In genomic region chr10:128498590-128498989, GRCm38 (mm10) we compare ENCODE assay signal across 8 mouse cellular contexts. TPM values are rescaled to one million over a fixed set of nuclear protein-coding genes. Genes with fewer than 3 reads are reported as not detected.
A peak's percentile ranks its signal among the peaks of the same experiment; 100 is the strongest.
DNase-seq lines count a peak whose midpoint lies in the region; ATAC-seq and TF ChIP-seq lines count a peak whose summit lies in the region.

TSS of gene Myl6b (minus strand) at chr10:128498685.

- peak; percentile 93 to 94 for DNase-seq in B cell, adult 2 months
- DNase-seq in brain, adult 2 months (ENCODE audit: low read depth, low spot score) = peak; percentile 99
- peak; percentile 97 for DNase-seq in liver, adult 2 months (ENCODE audit: extremely low read depth, low read depth, low spot score)
- peak; percentile 98 for DNase-seq in splenic B cell, adult 2 months (ENCODE audit: low read depth, low spot score)

- H3K9me3 ChIP-seq in heart, embryonic 11.5 days (replicated peaks; ENCODE audit: control insufficient read depth, low read length) = no peaks in the 10 kb centered on the region
- no peaks in the 10 kb centered on the region for H3K9me3 ChIP-seq in kidney, embryonic 16.5 days (ENCODE audit: low read length)

- H3K27ac ChIP-seq in heart, embryonic 11.5 days (ENCODE audit: low read depth, low read length) = peak within 1 kb of the TSS; percentile 88
- peak within 1 kb of the TSS; percentile 95 for H3K27ac ChIP-seq in kidney, embryonic 16.5 days (ENCODE audit: low read length)
- peak within 1 kb of the TSS; percentile 96 for H3K27ac ChIP-seq in liver, adult 2 months (replicated peaks; ENCODE audit: insufficient read depth, low read depth, low read length)

- no peak for TF ChIP-seq CTCF in liver, adult 2 months (IDR thresholded peaks at IDR 0.05; ENCODE audit: low read depth, low read length)

- H3K36me3 ChIP-seq in heart, embryonic 11.5 days (ENCODE audit: control insufficient read depth, insufficient read depth, low read length) = no peaks in the 10 kb centered on the region
- H3K36me3 ChIP-seq in kidney, embryonic 16.5 days (ENCODE audit: insufficient read depth, low read length) = no peaks in the 10 kb centered on the region
- no peaks in the 10 kb centered on the region for H3K36me3 ChIP-seq in liver, adult 2 months (ENCODE audit: control insufficient read depth, insufficient read depth, low read length)
- H3K36me3 ChIP-seq in myocyte (ENCODE audit: control insufficient read depth, insufficient read depth) = no peaks in the 10 kb centered on the region
- no peaks in the 10 kb centered on the region for H3K36me3 ChIP-seq in splenic B cell, adult 2 months (ENCODE audit: control insufficient read depth, insufficient read depth, low read length, poor library complexity, severe bottlenecking)

- H3K4me3 ChIP-seq in heart, embryonic 11.5 days (ENCODE audit: low read depth, low read length) = peak within 1 kb of the TSS; percentile 51
- peak within 1 kb of the TSS; percentile 70 for H3K4me3 ChIP-seq in kidney, embryonic 16.5 days (ENCODE audit: low read length)
- peak within 1 kb of the TSS; percentile 72 for H3K4me3 ChIP-seq in liver, adult 2 months (ENCODE audit: insufficient read depth, low read depth, low read length)
- H3K4me3 ChIP-seq in myocyte = peak within 1 kb of the TSS; percentile 98

- TF ChIP-seq POLR2A in liver, adult 2 months (IDR thresholded peaks at IDR 0.05; ENCODE audit: extremely low read depth, insufficient read depth, low read length) = no peak
- TF ChIP-seq POLR2A in myocyte (IDR thresholded peaks at IDR 0.05; ENCODE audit: insufficient read length, low read depth) = peak; percentile 25

- peaks cover 24% of the 10 kb centered on the region for H3K4me1 ChIP-seq in heart, embryonic 11.5 days (ENCODE audit: control insufficient read depth, insufficient read depth, low read length)
- H3K4me1 ChIP-seq in kidney, embryonic 16.5 days (ENCODE audit: insufficient read depth, low read length) = peaks cover 23% of the 10 kb centered on the region
- peaks cover 22% of the 10 kb centered on the region for H3K4me1 ChIP-seq in liver, adult 2 months (ENCODE audit: control insufficient read depth, insufficient read depth, low read length)

- WGBS in heart, embryonic 11.5 days (ENCODE audit: insufficient replicate concordance) = 0% methylated on average over 27 of the region's 27 CpGs
- WGBS in kidney, embryonic 16.5 days = under 1% methylated on average over 27 of the region's 27 CpGs
- 3% methylated on average over 27 of the region's 27 CpGs for WGBS in liver, adult 2 months

- no peaks in the 10 kb centered on the region for H3K27me3 ChIP-seq in heart, embryonic 11.5 days (ENCODE audit: control insufficient read depth, insufficient read depth, low read length)
- H3K27me3 ChIP-seq in kidney, embryonic 16.5 days (ENCODE audit: insufficient read depth, low read length) = no peaks in the 10 kb centered on the region
- H3K27me3 ChIP-seq in liver, adult 2 months (ENCODE audit: control insufficient read depth, insufficient read depth, low read length) = no peaks in the 10 kb centered on the region
- no peaks in the 10 kb centered on the region for H3K27me3 ChIP-seq in myocyte (ENCODE audit: control insufficient read depth, insufficient read depth, insufficient read length)
- H3K27me3 ChIP-seq in splenic B cell, adult 2 months (ENCODE audit: control insufficient read depth, insufficient read depth, low read length, poor library complexity, severe bottlenecking) = no peaks in the 10 kb centered on the region

- ATAC-seq in erythroblast, adult 5-6 weeks (replicated peaks; ENCODE audit: low FRiP score, poor library complexity, severe bottlenecking) = peak; percentile 81
- peak; percentile 90 for ATAC-seq in heart, embryonic 11.5 days (replicated peaks; ENCODE audit: insufficient number of reproducible peaks, low FRiP score, low TSS enrichment)
- ATAC-seq in kidney, embryonic 16.5 days (ENCODE audit: low FRiP score, low TSS enrichment) = peak; percentile 94

- peak within 1 kb of the TSS; percentile 20 for H3ac ChIP-seq in myocyte (ENCODE audit: control insufficient read depth, insufficient read length)

- peak within 1 kb of the TSS; percentile 66 for H3K4me2 ChIP-seq in heart, embryonic 11.5 days
- peak within 1 kb of the TSS; percentile 86 for H3K4me2 ChIP-seq in kidney, embryonic 16.5 days (replicated peaks; ENCODE audit: low read depth, low read length)
- H3K4me2 ChIP-seq in myocyte (ENCODE audit: low read depth) = peak within 1 kb of the TSS; percentile 97

- peak within 1 kb of the TSS; percentile 70 for H3K9ac ChIP-seq in heart, embryonic 11.5 days (ENCODE audit: low read depth, low read length)
- H3K9ac ChIP-seq in kidney, embryonic 16.5 days (replicated peaks; ENCODE audit: low read length) = peak within 1 kb of the TSS; percentile 74
- H3K9ac ChIP-seq in liver, adult 2 months (ENCODE audit: low read depth, low read length) = peak within 1 kb of the TSS; percentile 71

- H3K79me2 ChIP-seq in liver, adult 2 months (ENCODE audit: control insufficient read depth, insufficient read depth, low read length) = no peaks in the 10 kb centered on the region; the same call in 1 of the 2 replicates
- H3K79me2 ChIP-seq in myocyte (ENCODE audit: control insufficient read depth, insufficient read depth) = peaks cover 20% of the 10 kb centered on the region

TF ChIP-seq in myocyte, 11 proteins besides CTCF, POLR2A, EP300 and RAD21:
- TF ChIP-seq USF1 (IDR thresholded peaks at IDR 0.05; ENCODE audit: low read depth) = no peak
- no peak for TF ChIP-seq TCF3 (IDR thresholded peaks at IDR 0.05; ENCODE audit: insufficient read length, low read depth)
- peak in 2 of 3 experiments; percentile 0 to 2 for TF ChIP-seq MYOD1 (IDR thresholded peaks at IDR 0.05; ENCODE audit: control insufficient read depth in 1 of 3, insufficient read length in 2 of 3, low read depth in 2 of 3)
- TF ChIP-seq POLR2AphosphoS2 (IDR thresholded peaks at IDR 0.05; ENCODE audit: insufficient read length, low read depth) = peak; percentile 90
- peak in 2 of 3 experiments; percentile 31 to 50 for TF ChIP-seq MYOG (IDR thresholded peaks at IDR 0.05; ENCODE audit: control insufficient read depth in 1 of 3, insufficient read depth in 1 of 3, insufficient read length in 2 of 3, low read depth in 2 of 3)

RNA-seq across cellular contexts. Expression of gene Myl6b, which starts in this region (rescaled TPM):
- 5.4 TPM in 1 of 2 replicates, not detected in the other for total RNA-seq in erythroblast, adult 5-6 weeks (2015; ENCODE audit: low replicate concordance)
- total RNA-seq in erythroblast, adult 5-6 weeks (2017; ENCODE audit: low replicate concordance) = 0.85 TPM in 1 of 2 replicates, not detected in the other
- 3.3 and 5.4 TPM in 2 replicates for polyA plus RNA-seq in heart, embryonic 11.5 days (2014; fragmentation: Nextera tagmentation; extraction: Ambion mirVana)
- polyA plus RNA-seq in kidney, embryonic 16.5 days (2015; fragmentation: Nextera tagmentation; extraction: Ambion mirVana) = 4.2 and 5.7 TPM in 2 replicates
- 0.28 and 0.47 TPM in 2 replicates for total RNA-seq in liver, adult 2 months (2014; rRNA removed)
- polyA plus RNA-seq in liver, adult 2 months (2012; rRNA removed) = 1.1 and 1.6 TPM in 2 replicates
- 734 TPM for polyA plus RNA-seq in myocyte (2012; fragmentation: generic; extraction: Trizol)

Comparison
In these comparisons a context has a peak if more than half of its experiments do, and no peak if none do; other contexts are left out.
1. Peak in every context shown above with its lines: DNase-seq, ATAC-seq, H3K4me3 ChIP-seq and H3K27ac ChIP-seq.
2. RNA of gene Myl6b (polyA plus RNA-seq): 734 TPM in myocyte (single experiment); 4.2 to 5.7 TPM in kidney, embryonic 16.5 days, 3.3 to 5.4 TPM in heart, embryonic 11.5 days and 1.1 to 1.6 TPM in liver, adult 2 months; every median in the first group is over 100 times any median in the second.